Mouse (Mus musculus) E14TG2a.4 (cell line): ENCODE measurements around the gene Otud7a.
"Not testable (repeated sequence)": the region's sequence is repeated elsewhere in the genome, so short reads cannot be mapped to it uniquely, and the experiment has no call there.

ENCODE experiments used
- H3K27me3 ChIP-seq: 2 replicates; pipeline ENCODE4 v1.6.1; 2014; ENCODE audit warnings: low read length, control low read depth; ENCODE audit not compliant: insufficient read depth
- H3K36me3 ChIP-seq: 2 replicates; pipeline ENCODE4 v1.6.1; 2014; ENCODE audit warnings: low read length, control low read depth; ENCODE audit not compliant: insufficient read depth
- H3K4me1 ChIP-seq: replicated peaks from 2 replicates; pipeline ENCODE4 v1.6.1; 2014; ENCODE audit warnings: low read depth, low read length, control low read depth
- H3K4me3 ChIP-seq: replicated peaks from 2 replicates; pipeline ENCODE4 v1.5.1; 2014; ENCODE audit warnings: mild to moderate bottlenecking, low read length
- H3K9me3 ChIP-seq: 2 replicates; pipeline ENCODE4 v1.6.1; 2014; ENCODE audit warnings: low read length, control low read depth
- CTCF ChIP-seq: conservative IDR thresholded peaks from 2 replicates; pipeline ENCODE4 v1.5.1; 2014; ENCODE audit warnings: low read length
- NANOG ChIP-seq: IDR thresholded peaks from 2 replicates; pipeline ENCODE4 v1.6.1; 2014; ENCODE audit warnings: borderline replicate concordance, low read length, mixed read lengths
- POU5F1 ChIP-seq: IDR thresholded peaks from 2 replicates; pipeline ENCODE4 v1.6.1; 2014; ENCODE audit warnings: low read length, borderline replicate concordance

Gene Otud7a

GRCm38 (mm10) chr7:63662757-63663156 lies 218.2 kb downstream of the Otud7a start:
- no peaks in the 10 kb centered on the region for H3K27me3 ChIP-seq
- TF ChIP-seq NANOG (no peak), POU5F1 (no peak), CTCF (no peak)
- no peaks in the 10 kb centered on the region for H3K4me1 ChIP-seq
- H3K4me3 ChIP-seq = no peak overlapping the region
- no peaks in the 10 kb centered on the region for H3K36me3 ChIP-seq
- no peaks in the 10 kb centered on the region for H3K9me3 ChIP-seq

GRCm38 (mm10) chr7:63665496-63665895 lies 220.9 kb downstream of the Otud7a start:
- H3K36me3 ChIP-seq = no peaks in the 10 kb centered on the region
- TF ChIP-seq NANOG (no peak), CTCF (no peak), POU5F1 (no peak)
- H3K4me3 ChIP-seq = no peak overlapping the region
- H3K27me3 ChIP-seq = peaks cover 4% of the 10 kb centered on the region; the same call in 1 of the 2 replicates
- no peaks in the 10 kb centered on the region for H3K9me3 ChIP-seq
- H3K4me1 ChIP-seq = no peaks in the 10 kb centered on the region

- no peaks in the 10 kb centered on the region for H3K9me3 ChIP-seq
- TF ChIP-seq CTCF (no peak), POU5F1 (no peak), NANOG (no peak)
- no peak overlapping the region for H3K4me3 ChIP-seq
- no peaks in the 10 kb centered on the region for H3K36me3 ChIP-seq
- peaks cover 4% of the 10 kb centered on the region; the same call in 1 of the 2 replicates for H3K27me3 ChIP-seq
- H3K4me1 ChIP-seq = no peaks in the 10 kb centered on the region
These were observed 223.6 kb downstream of the Otud7a start for GRCm38 (mm10) chr7:63667986-63668741.

- H3K4me3 ChIP-seq = no peak overlapping the region
- H3K27me3 ChIP-seq = peaks cover 4% of the 10 kb centered on the region; the same call in 1 of the 2 replicates
- no peaks in the 10 kb centered on the region for H3K4me1 ChIP-seq
- H3K36me3 ChIP-seq = no peaks in the 10 kb centered on the region
- TF ChIP-seq NANOG = no peak
- no peak for TF ChIP-seq CTCF
- TF ChIP-seq POU5F1 = no peak
- no peaks in the 10 kb centered on the region for H3K9me3 ChIP-seq
These were observed 224.4 kb downstream of the Otud7a start for GRCm38 (mm10) chr7:63668951-63669350.

- H3K4me1 ChIP-seq, H3K4me3 ChIP-seq, H3K27me3 ChIP-seq, H3K9me3 ChIP-seq, H3K36me3 ChIP-seq: not testable (repeated sequence)
These were observed 226.4 kb downstream of the Otud7a start for GRCm38 (mm10) chr7:63670911-63671310.

GRCm38 (mm10) chr7:63671904-63672303 lies 227.4 kb downstream of the Otud7a start:
- no peaks in the 10 kb centered on the region for H3K4me1 ChIP-seq
- H3K36me3 ChIP-seq = no peaks in the 10 kb centered on the region
- H3K4me3 ChIP-seq = no peak overlapping the region
- TF ChIP-seq CTCF (peak; percentile 55), POU5F1 (no peak)
- peaks cover 4% of the 10 kb centered on the region; the same call in 1 of the 2 replicates for H3K27me3 ChIP-seq
- no peaks in the 10 kb centered on the region for H3K9me3 ChIP-seq

- no peaks in the 10 kb centered on the region for H3K9me3 ChIP-seq
- H3K36me3 ChIP-seq = no peaks in the 10 kb centered on the region
- H3K4me1 ChIP-seq = no peaks in the 10 kb centered on the region
- no peaks in the 10 kb centered on the region for H3K27me3 ChIP-seq
- TF ChIP-seq NANOG = no peak
- H3K4me3 ChIP-seq = no peak overlapping the region
These were observed 232.1 kb downstream of the Otud7a start for GRCm38 (mm10) chr7:63676631-63677030.

GRCm38 (mm10) chr7:63677149-63677548 lies 232.6 kb downstream of the Otud7a start:
- H3K4me1 ChIP-seq = no peaks in the 10 kb centered on the region
- no peaks in the 10 kb centered on the region for H3K36me3 ChIP-seq
- H3K27me3 ChIP-seq = no peaks in the 10 kb centered on the region
- TF ChIP-seq CTCF = no peak
- TF ChIP-seq POU5F1 = no peak
- H3K4me3 ChIP-seq = no peak overlapping the region
- H3K9me3 ChIP-seq = no peaks in the 10 kb centered on the region

- Histone ChIP-seq H3K36me3 (no peaks in the 10 kb centered on the region), H3K4me3 (no peak overlapping the region), H3K27me3 (no peaks in the 10 kb centered on the region), H3K9me3 (no peaks in the 10 kb centered on the region), H3K4me1 (no peaks in the 10 kb centered on the region)
- TF ChIP-seq CTCF = no peak
- no peak for TF ChIP-seq NANOG
- no peak for TF ChIP-seq POU5F1
These were observed 242.5 kb downstream of the Otud7a start for GRCm38 (mm10) chr7:63687056-63687455.
